Mouse (Mus musculus): ENCODE data around the gene Arfgap2. TPM values are rescaled to one million over a fixed set of nuclear protein-coding genes. Genes with fewer than 3 reads are reported as not detected.
A peak's percentile ranks its signal among the peaks of the same experiment; 100 is the strongest.

The Arfgap2 gene
- polyA plus RNA-seq, 1 experiment from 2014 or later, result 113 TPM

DNA sequence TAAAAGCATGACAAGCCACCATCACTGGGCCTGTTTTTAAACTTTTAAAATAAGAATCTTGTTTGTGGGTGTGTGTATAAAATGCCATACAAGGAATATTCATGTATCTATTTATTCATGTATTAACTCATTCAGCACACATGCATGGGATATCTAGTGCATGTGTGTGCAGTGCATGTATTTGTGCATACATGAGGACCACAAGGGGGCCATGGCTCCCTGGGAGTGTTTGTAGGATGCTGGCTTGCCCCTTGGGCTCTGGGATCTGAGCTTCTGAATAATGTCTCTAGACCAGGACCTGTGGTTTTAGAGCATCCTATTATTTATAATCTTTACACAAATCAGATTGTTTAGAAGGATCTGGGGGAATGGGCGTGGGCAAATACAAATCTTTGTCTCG is 36.0 kb downstream of the Arfgap2 start:
- no peak for DNase-seq (ENCODE audit: low spot score)
- Histone ChIP-seq H3K27me3 (ENCODE audit: low read depth, poor library complexity, severe bottlenecking) (no peaks in the 10 kb centered on the region), H3K36me3 (0 out of 2 replicates have a peak, but pooled peaks cover 8% of the 10 kb centered on the region), H3K4me1 (peaks cover 9% of the 10 kb centered on the region), H3K4me3 (no peak overlapping the region), H3K9me3 (replicated peaks) (no peaks in the 10 kb centered on the region), H3K27ac (no peak overlapping the region)
- 90% methylated on average over 2 of the region's 2 CpGs for WGBS

GRCm38 (mm10) chr2:91301836-91302235 is 37.1 kb downstream of the Arfgap2 start:
- Histone ChIP-seq H3K36me3 (0 out of 2 replicates have a peak, but pooled peaks cover 8% of the 10 kb centered on the region), H3K9me3 (replicated peaks) (no peaks in the 10 kb centered on the region), H3K4me1 (peaks cover 9% of the 10 kb centered on the region), H3K27ac (no peak overlapping the region), H3K27me3 (ENCODE audit: low read depth, poor library complexity, severe bottlenecking) (no peaks in the 10 kb centered on the region), H3K4me3 (no peak overlapping the region)
- 91% methylated on average over 2 of the region's 2 CpGs for WGBS
- DNase-seq (ENCODE audit: low spot score), result no peak

- WGBS, result 68% methylated on average over 3 of the region's 3 CpGs
- no peaks in the 10 kb centered on the region for H3K27me3 ChIP-seq (ENCODE audit: low read depth, poor library complexity, severe bottlenecking)
Measured at GRCm38 (mm10) chr2:91302845-91303244, 38.1 kb downstream of the Arfgap2 start.

DNA sequence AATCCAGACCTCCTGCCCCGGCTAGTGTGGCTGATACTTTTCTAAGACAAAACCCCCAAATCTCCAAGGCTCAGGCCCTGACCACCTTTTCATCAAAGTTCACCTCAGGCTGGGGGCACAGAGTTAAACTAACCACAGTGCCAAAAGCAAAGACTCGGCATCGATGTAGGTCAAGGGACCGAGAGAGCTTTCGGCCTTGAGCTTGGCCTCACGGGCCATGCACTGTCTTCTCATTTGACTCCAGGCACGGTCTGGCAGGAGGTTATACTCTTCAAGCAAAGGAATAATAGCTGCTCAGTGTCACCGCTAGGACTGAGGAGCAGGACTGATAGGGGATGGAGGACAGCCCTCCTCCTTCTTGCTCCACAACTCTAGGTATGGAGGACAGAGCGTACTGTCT is 41.2 kb downstream of the Arfgap2 start:
- no peaks in the 10 kb centered on the region for H3K9me3 ChIP-seq (replicated peaks)
- H3K36me3 ChIP-seq, result 0 out of 2 replicates have a peak, but pooled peaks cover 8% of the 10 kb centered on the region
- no peak overlapping the region for H3K4me3 ChIP-seq
- peaks cover 18% of the 10 kb centered on the region for H3K4me1 ChIP-seq
- 96% methylated on average over 9 of the region's 9 CpGs for WGBS
- H3K27me3 ChIP-seq (ENCODE audit: low read depth, poor library complexity, severe bottlenecking), result no peaks in the 10 kb centered on the region
- no peak for DNase-seq (ENCODE audit: low spot score)
- peak overlapping the region; percentile 14; the same call in 1 of the 2 replicates for H3K27ac ChIP-seq

More at GRCm38 (mm10) chr2:91302845-91303244, 38.1 kb downstream of the Arfgap2 start:
- Histone ChIP-seq H3K4me3 (no peak overlapping the region), H3K4me1 (peaks cover 12% of the 10 kb centered on the region), H3K27ac (no peak overlapping the region), H3K36me3 (0 out of 2 replicates have a peak, but pooled peaks cover 8% of the 10 kb centered on the region), H3K9me3 (replicated peaks) (no peaks in the 10 kb centered on the region)
- DNase-seq (ENCODE audit: low spot score), result no peak

DNA sequence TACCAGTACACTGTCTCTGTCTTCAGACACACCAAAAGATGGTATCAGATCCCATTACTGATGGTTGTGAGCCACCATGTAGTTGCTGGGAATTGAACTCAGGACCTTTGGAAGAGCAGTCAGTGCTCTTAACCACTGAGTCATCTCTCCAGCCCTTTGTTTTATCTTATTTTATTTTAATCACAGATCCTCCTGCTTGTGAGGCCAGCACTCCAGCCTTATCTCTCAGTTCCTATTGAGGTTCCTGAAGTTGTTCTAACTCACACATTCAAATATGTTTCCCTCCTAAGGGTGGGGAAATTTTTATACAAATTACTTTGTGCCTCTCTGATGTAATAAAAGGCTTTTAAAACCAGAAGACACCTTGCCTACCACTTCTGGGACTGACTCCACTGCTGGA is 41.8 kb downstream of the Arfgap2 start:
- Histone ChIP-seq H3K4me1 (peaks cover 18% of the 10 kb centered on the region), H3K36me3 (0 out of 2 replicates have a peak, but pooled peaks cover 8% of the 10 kb centered on the region), H3K27ac (no peak overlapping the region), H3K27me3 (ENCODE audit: low read depth, poor library complexity, severe bottlenecking) (no peaks in the 10 kb centered on the region), H3K4me3 (no peak overlapping the region), H3K9me3 (replicated peaks) (no peaks in the 10 kb centered on the region)
- DNase-seq (ENCODE audit: low spot score), result no peak

- 26% methylated on average over 5 of the region's 5 CpGs for WGBS
- DNase-seq (ENCODE audit: low spot score), result no peak
- H3K36me3 ChIP-seq, result 0 out of 2 replicates have a peak, but pooled peaks cover 8% of the 10 kb centered on the region
- no peaks in the 10 kb centered on the region for H3K9me3 ChIP-seq (replicated peaks)
- no peak overlapping the region for H3K4me3 ChIP-seq
- no peaks in the 10 kb centered on the region for H3K27me3 ChIP-seq (ENCODE audit: low read depth, poor library complexity, severe bottlenecking)
- H3K27ac ChIP-seq, result no peak overlapping the region
- peaks cover 22% of the 10 kb centered on the region for H3K4me1 ChIP-seq
Measured at GRCm38 (mm10) chr2:91308680-91309079, 43.9 kb downstream of the Arfgap2 start.

- Histone ChIP-seq H3K36me3 (0 out of 2 replicates have a peak, but pooled peaks cover 1% of the 10 kb centered on the region), H3K27me3 (ENCODE audit: low read depth, poor library complexity, severe bottlenecking) (no peaks in the 10 kb centered on the region), H3K27ac (no peak overlapping the region), H3K4me3 (no peak overlapping the region), H3K9me3 (replicated peaks) (no peaks in the 10 kb centered on the region), H3K4me1 (peaks cover 22% of the 10 kb centered on the region)
- DNase-seq (ENCODE audit: low spot score), result no peak
- WGBS, result 61% methylated on average over 3 of the region's 3 CpGs
Measured at GRCm38 (mm10) chr2:91309546-91309945, 44.8 kb downstream of the Arfgap2 start.

DNA sequence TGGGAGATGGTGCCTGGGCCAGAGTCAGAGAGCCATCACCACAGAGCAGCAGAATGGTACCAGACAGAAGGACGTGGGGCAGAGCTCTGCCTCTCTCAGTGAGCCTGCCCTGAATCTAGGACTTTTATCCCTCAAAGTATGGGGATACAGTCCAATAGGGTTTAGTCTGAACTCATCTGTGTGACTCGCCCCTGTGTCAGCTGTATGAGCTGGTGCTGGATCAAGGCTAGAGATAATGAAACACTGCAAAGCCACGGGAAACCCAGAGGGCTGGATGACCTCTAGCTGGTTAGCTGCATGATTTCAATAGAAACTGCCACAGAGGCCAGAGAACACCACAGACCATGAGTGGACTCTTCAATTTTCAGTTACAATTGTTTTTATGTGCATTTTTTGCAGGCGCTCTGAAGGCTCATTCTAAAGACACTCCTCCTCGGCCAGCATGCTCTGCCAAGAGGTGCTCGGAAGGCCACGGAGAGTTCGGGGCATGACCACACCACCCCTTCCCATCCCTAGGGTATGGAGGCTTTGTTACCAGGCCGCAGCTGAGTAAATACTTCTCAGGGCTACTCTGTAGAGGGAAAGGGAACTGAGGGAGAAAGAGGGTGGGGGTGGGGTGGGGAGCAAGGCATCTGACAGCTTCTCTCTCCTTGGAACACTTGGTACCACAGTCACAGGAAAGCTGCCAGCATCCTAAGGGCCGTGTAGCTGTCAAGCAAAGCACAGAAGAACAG is 48.0 kb downstream of the Arfgap2 start:
- no peaks in the 10 kb centered on the region for H3K27me3 ChIP-seq (ENCODE audit: low read depth, poor library complexity, severe bottlenecking)
- peaks cover 9% of the 10 kb centered on the region; the same call in 1 of the 2 replicates for H3K36me3 ChIP-seq
- WGBS, result 80% methylated on average over 10 of the region's 10 CpGs
- H3K27ac ChIP-seq, result no peak overlapping the region
- no peaks in the 10 kb centered on the region for H3K9me3 ChIP-seq (replicated peaks)
- no peak for DNase-seq (ENCODE audit: low spot score)
- H3K4me3 ChIP-seq, result no peak overlapping the region
- H3K4me1 ChIP-seq, result peaks cover 19% of the 10 kb centered on the region

- Histone ChIP-seq H3K4me3 (no peak overlapping the region), H3K27ac (no peak overlapping the region), H3K4me1 (peaks cover 9% of the 10 kb centered on the region), H3K36me3 (peaks cover 9% of the 10 kb centered on the region; the same call in 1 of the 2 replicates), H3K9me3 (replicated peaks) (no peaks in the 10 kb centered on the region), H3K27me3 (ENCODE audit: low read depth, poor library complexity, severe bottlenecking) (no peaks in the 10 kb centered on the region)
- WGBS, result 83% methylated on average over 7 of the region's 7 CpGs
- DNase-seq (ENCODE audit: low spot score), result no peak
Measured at GRCm38 (mm10) chr2:91314184-91314583, 49.4 kb downstream of the Arfgap2 start.

- peaks cover 9% of the 10 kb centered on the region; the same call in 1 of the 2 replicates for H3K36me3 ChIP-seq
- 83% methylated on average over 10 of the region's 10 CpGs for WGBS
- H3K4me3 ChIP-seq, result no peak overlapping the region
- H3K27ac ChIP-seq, result no peak overlapping the region
- DNase-seq (ENCODE audit: low spot score), result no peak
- H3K9me3 ChIP-seq (replicated peaks), result no peaks in the 10 kb centered on the region
- no peaks in the 10 kb centered on the region for H3K4me1 ChIP-seq
- no peaks in the 10 kb centered on the region for H3K27me3 ChIP-seq (ENCODE audit: low read depth, poor library complexity, severe bottlenecking)
Measured at GRCm38 (mm10) chr2:91320559-91321529, 56.1 kb downstream of the Arfgap2 start.

GRCm38 (mm10) chr2:91321923-91322322 is 57.1 kb downstream of the Arfgap2 start:
- DNase-seq (ENCODE audit: low spot score), result no peak
- no peaks in the 10 kb centered on the region for H3K27me3 ChIP-seq (ENCODE audit: low read depth, poor library complexity, severe bottlenecking)
- H3K4me3 ChIP-seq, result no peak overlapping the region
- WGBS, result 92% methylated on average over 2 of the region's 2 CpGs
- no peaks in the 10 kb centered on the region for H3K4me1 ChIP-seq
- H3K36me3 ChIP-seq, result peaks cover 5% of the 10 kb centered on the region; the same call in 1 of the 2 replicates
- H3K27ac ChIP-seq, result no peak overlapping the region
- H3K9me3 ChIP-seq (replicated peaks), result no peaks in the 10 kb centered on the region

GRCm38 (mm10) chr2:91322490-91322889 is 57.7 kb downstream of the Arfgap2 start:
- DNase-seq (ENCODE audit: low spot score), result no peak
- H3K9me3 ChIP-seq (replicated peaks), result no peaks in the 10 kb centered on the region
- H3K4me1 ChIP-seq, result no peaks in the 10 kb centered on the region
- WGBS, result 85% methylated on average over 4 of the region's 4 CpGs
- no peaks in the 10 kb centered on the region for H3K27me3 ChIP-seq (ENCODE audit: low read depth, poor library complexity, severe bottlenecking)
- no peaks in the 10 kb centered on the region; the same call in 1 of the 2 replicates for H3K36me3 ChIP-seq
- no peak overlapping the region for H3K4me3 ChIP-seq
- H3K27ac ChIP-seq, result no peak overlapping the region

GRCm38 (mm10) chr2:91324346-91324745 is 59.6 kb downstream of the Arfgap2 start:
- DNase-seq (ENCODE audit: low spot score), result no peak
- no peaks in the 10 kb centered on the region for H3K27me3 ChIP-seq (ENCODE audit: low read depth, poor library complexity, severe bottlenecking)
- H3K4me1 ChIP-seq, result no peaks in the 10 kb centered on the region
- no peaks in the 10 kb centered on the region for H3K9me3 ChIP-seq (replicated peaks)
- H3K36me3 ChIP-seq, result no peaks in the 10 kb centered on the region
- H3K4me3 ChIP-seq, result no peak overlapping the region
- no peak overlapping the region for H3K27ac ChIP-seq
- 89% methylated on average over 1 of the region's 1 CpGs for WGBS
